Mouse (Mus musculus): ENCODE results near the gene Olfr960. TPM values are rescaled to one million over a fixed set of nuclear protein-coding genes. Genes with fewer than 3 reads are reported as not detected.

Gene Olfr960
- polyA plus RNA-seq, 1 experiment from 2014 or later: not detected

DNA sequence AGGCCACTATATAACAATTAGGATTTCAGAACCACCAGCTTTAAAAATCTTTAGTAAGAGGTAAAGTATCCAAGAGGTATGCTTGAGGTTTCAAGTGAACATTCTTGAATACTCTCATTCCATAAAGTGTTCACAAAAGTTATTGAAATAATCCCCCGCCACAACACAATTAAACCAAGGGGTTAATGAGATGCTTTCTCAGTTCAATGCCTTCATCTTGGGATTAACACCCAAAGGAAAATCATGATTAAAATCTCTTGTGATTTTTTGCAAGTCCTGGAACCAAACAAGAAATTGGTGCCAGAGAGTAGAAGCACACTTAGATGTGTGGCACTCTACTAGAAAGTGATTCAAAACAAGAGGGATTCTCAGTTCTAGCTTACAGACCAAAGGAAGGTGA is 45.7 kb downstream of the Olfr960 start, which contains the start of gene Olfr963:
Gene Olfr963, plus strand, starts transcription at position 301 of the 400 bp plus-strand sequence.
- Histone ChIP-seq H3K4me1 (ENCODE audit: control insufficient read depth, insufficient read depth, low read length) (no peaks in the 10 kb centered on the region), H3K27ac (replicated peaks; ENCODE audit: low read depth, low read length) (no peak within 1 kb of the TSS), H3K9ac (replicated peaks; ENCODE audit: low read length) (no peak within 1 kb of the TSS), H3K4me3 (ENCODE audit: low read depth, low read length) (no peak within 1 kb of the TSS), H3K9me3 (replicated peaks; ENCODE audit: control insufficient read depth, low read length) (no peaks in the 10 kb centered on the region), H3K36me3 (replicated peaks; ENCODE audit: control insufficient read depth, insufficient read depth, low read depth, low read length) (no peaks in the 10 kb centered on the region), H3K27me3 (ENCODE audit: control insufficient read depth, insufficient read depth, low read length) (no peaks in the 10 kb centered on the region), H3K4me2 (ENCODE audit: low read depth, low read length) (no peak within 1 kb of the TSS)
- 92% methylated on average over 1 of the region's 1 CpGs for WGBS
- ATAC-seq (replicated peaks; ENCODE audit: insufficient number of reproducible peaks, low FRiP score, low TSS enrichment, low read depth) (no peak), DNase-seq (ENCODE audit: low spot score) (no peak)

DNA sequence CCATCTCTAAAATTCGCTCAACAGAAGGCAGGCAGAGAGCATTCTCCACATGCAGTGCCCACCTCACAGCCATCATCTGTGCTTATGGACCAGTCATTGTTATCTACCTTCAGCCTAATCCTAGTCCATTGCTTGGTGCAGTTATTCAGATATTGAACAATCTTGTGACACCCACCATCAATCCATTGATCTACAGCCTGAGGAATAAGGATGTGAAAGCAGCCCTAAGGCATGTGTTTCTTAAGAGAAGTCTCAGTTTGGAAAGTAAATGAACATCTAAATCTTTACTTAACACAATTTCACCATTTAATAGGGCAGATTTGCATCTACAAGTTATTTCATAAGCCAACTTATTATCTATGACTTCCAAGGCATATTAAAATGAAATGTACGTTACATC is 48.5 kb downstream of the Olfr960 start:
- H3K4me1 ChIP-seq (ENCODE audit: control insufficient read depth, insufficient read depth, low read length): no peaks in the 10 kb centered on the region
- H3K27ac ChIP-seq (replicated peaks; ENCODE audit: low read depth, low read length): no peak overlapping the region
- no peaks in the 10 kb centered on the region for H3K27me3 ChIP-seq (ENCODE audit: control insufficient read depth, insufficient read depth, low read length)
- no peak overlapping the region for H3K9ac ChIP-seq (replicated peaks; ENCODE audit: low read length)
- H3K4me3 ChIP-seq (ENCODE audit: low read depth, low read length): no peak overlapping the region
- 81% methylated on average over 2 of the region's 2 CpGs for WGBS
- ATAC-seq (replicated peaks; ENCODE audit: insufficient number of reproducible peaks, low FRiP score, low TSS enrichment, low read depth) (no peak), DNase-seq (ENCODE audit: low spot score) (no peak)
- H3K9me3 ChIP-seq (replicated peaks; ENCODE audit: control insufficient read depth, low read length): no peaks in the 10 kb centered on the region
- H3K36me3 ChIP-seq (replicated peaks; ENCODE audit: control insufficient read depth, insufficient read depth, low read depth, low read length): no peaks in the 10 kb centered on the region
- no peak overlapping the region for H3K4me2 ChIP-seq (ENCODE audit: low read depth, low read length)

Other genes with a start within 250 kb of the Olfr960 start
- not detected in 2 replicates for gene Olfr951, start 234.0 kb upstream of the Olfr960 start, polyA plus RNA-seq (2014; fragmentation: Nextera tagmentation; extraction: Ambion mirVana)
- not detected in 2 replicates for gene Olfr952, start 194.2 kb upstream of the Olfr960 start, polyA plus RNA-seq (2014; fragmentation: Nextera tagmentation; extraction: Ambion mirVana)
- not detected in 2 replicates for gene Olfr954, start 164.7 kb upstream of the Olfr960 start, polyA plus RNA-seq (2014; fragmentation: Nextera tagmentation; extraction: Ambion mirVana)
- gene Olfr955, start 149.4 kb upstream of the Olfr960 start, polyA plus RNA-seq (2014; fragmentation: Nextera tagmentation; extraction: Ambion mirVana): not detected in 2 replicates
- not detected in 2 replicates for gene Olfr44, start 127.4 kb upstream of the Olfr960 start, polyA plus RNA-seq (2014; fragmentation: Nextera tagmentation; extraction: Ambion mirVana)
- not detected in 2 replicates for gene Olfr957, start 105.6 kb upstream of the Olfr960 start, polyA plus RNA-seq (2014; fragmentation: Nextera tagmentation; extraction: Ambion mirVana)
- not detected in 2 replicates for gene Olfr958, start 67.3 kb upstream of the Olfr960 start, polyA plus RNA-seq (2014; fragmentation: Nextera tagmentation; extraction: Ambion mirVana)
- gene Olfr959, start 45.8 kb upstream of the Olfr960 start, polyA plus RNA-seq (2014; fragmentation: Nextera tagmentation; extraction: Ambion mirVana): not detected in 2 replicates
- 34.3 and 35.0 TPM in 2 replicates for gene AW551984, start 17.0 kb upstream of the Olfr960 start, polyA plus RNA-seq (2014; fragmentation: Nextera tagmentation; extraction: Ambion mirVana)
- not detected in 2 replicates for gene Olfr148, start 10.7 kb upstream of the Olfr960 start, polyA plus RNA-seq (2014; fragmentation: Nextera tagmentation; extraction: Ambion mirVana)
- gene Olfr961, start 23.7 kb downstream of the Olfr960 start, polyA plus RNA-seq (2014; fragmentation: Nextera tagmentation; extraction: Ambion mirVana): not detected in 2 replicates
- gene Olfr963, start 45.8 kb downstream of the Olfr960 start, polyA plus RNA-seq (2014; fragmentation: Nextera tagmentation; extraction: Ambion mirVana): not detected in 2 replicates
- gene Olfr149, start 85.7 kb downstream of the Olfr960 start, polyA plus RNA-seq (2014; fragmentation: Nextera tagmentation; extraction: Ambion mirVana): not detected in 2 replicates
- gene Olfr965, start 90.0 kb downstream of the Olfr960 start, polyA plus RNA-seq (2014; fragmentation: Nextera tagmentation; extraction: Ambion mirVana): not detected in 2 replicates
- not detected in 2 replicates for gene Olfr150, start 109.6 kb downstream of the Olfr960 start, polyA plus RNA-seq (2014; fragmentation: Nextera tagmentation; extraction: Ambion mirVana)
- gene Olfr967, start 124.9 kb downstream of the Olfr960 start, polyA plus RNA-seq (2014; fragmentation: Nextera tagmentation; extraction: Ambion mirVana): not detected in 2 replicates
- gene Olfr968, start 161.9 kb downstream of the Olfr960 start, polyA plus RNA-seq (2014; fragmentation: Nextera tagmentation; extraction: Ambion mirVana): not detected in 2 replicates
- not detected in 2 replicates for gene Olfr969, start 169.6 kb downstream of the Olfr960 start, polyA plus RNA-seq (2014; fragmentation: Nextera tagmentation; extraction: Ambion mirVana)
- gene Olfr970, start 187.5 kb downstream of the Olfr960 start, polyA plus RNA-seq (2014; fragmentation: Nextera tagmentation; extraction: Ambion mirVana): not detected in 2 replicates
- gene Olfr971, start 215.5 kb downstream of the Olfr960 start, polyA plus RNA-seq (2014; fragmentation: Nextera tagmentation; extraction: Ambion mirVana): not detected in 2 replicates
- gene Olfr972, start 245.0 kb downstream of the Olfr960 start, polyA plus RNA-seq (2014; fragmentation: Nextera tagmentation; extraction: Ambion mirVana): not detected in 2 replicates